Mouse (Mus musculus): ENCODE measurements around the gene Cfc1.

DNA sequence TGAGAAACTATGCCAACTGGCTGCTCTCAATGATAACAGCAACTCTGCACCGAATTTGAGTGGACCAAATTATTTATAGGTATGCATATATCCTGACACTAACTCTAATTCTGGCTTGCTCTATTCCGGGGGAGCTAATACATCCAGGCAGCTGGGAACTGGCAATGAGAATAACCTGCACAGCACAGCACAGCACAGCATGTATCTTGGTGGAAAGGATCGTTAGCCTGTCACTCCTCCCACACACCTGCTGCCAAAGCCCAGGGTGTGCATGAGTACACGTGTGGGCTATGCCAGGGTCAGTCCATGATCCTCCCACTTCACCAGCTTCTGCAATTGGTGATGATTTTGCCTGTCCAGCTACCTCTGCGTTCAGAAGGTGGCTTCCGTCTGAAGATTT, 36.0 kb downstream of the Cfc1 start:
- TF ChIP-seq GATA1 (IDR thresholded peaks at IDR 0.05; ENCODE audit: low read length): no peak
- TF ChIP-seq TAL1 (IDR thresholded peaks at IDR 0.05; ENCODE audit: low read length): no peak

Data from erythroblast, embryonic 14.5 days (primary cell).